Mouse (Mus musculus) frontal cortex, adult (tissue): ENCODE data around the gene Gdnf.

Source experiments
- ATAC-seq: cut with Nextera tagmentation; 2 replicates; pipeline ENCODE4 v1.9.2; 2017; ENCODE audit warnings: mild to moderate bottlenecking, moderate library complexity, mixed read lengths; ENCODE audit not compliant: low TSS enrichment

The Gdnf gene

GRCm38 (mm10) chr15:7810556-7811252, at the start of gene Gdnf:
Gdnf (plus strand) TSS chr15:7810846.
- 0 out of 2 replicates have a peak, but pooled peaks have one; percentile 18 for ATAC-seq

GRCm38 (mm10) chr15:7767166-7767565, 43.5 kb upstream of the Gdnf start:
- no peak for ATAC-seq

GRCm38 (mm10) chr15:7772983-7773382, 37.7 kb upstream of the Gdnf start:
- ATAC-seq, result no peak

GRCm38 (mm10) chr15:7781517-7781916, 29.1 kb upstream of the Gdnf start:
- no peak for ATAC-seq

- no peak for ATAC-seq
Measured at GRCm38 (mm10) chr15:7809841-7810391, 730 bp upstream of the Gdnf start.

- ATAC-seq, result no peak
Measured at GRCm38 (mm10) chr15:7811253-7811625, 593 bp downstream of the Gdnf start.

GRCm38 (mm10) chr15:7811856-7812733, 1.4 kb downstream of the Gdnf start:
- no peak for ATAC-seq

GRCm38 (mm10) chr15:7812872-7813530, 2.4 kb downstream of the Gdnf start:
- ATAC-seq, result peak; percentile 75

- ATAC-seq, result peak; percentile 51
Measured at GRCm38 (mm10) chr15:7813531-7814370, 3.1 kb downstream of the Gdnf start.

GRCm38 (mm10) chr15:7814371-7814680, 3.7 kb downstream of the Gdnf start:
- no peak for ATAC-seq

- no peak for ATAC-seq
Measured at GRCm38 (mm10) chr15:7814917-7815316, 4.3 kb downstream of the Gdnf start.

GRCm38 (mm10) chr15:7815521-7815944, 4.9 kb downstream of the Gdnf start:
- no peak for ATAC-seq

- ATAC-seq, result no peak
Measured at GRCm38 (mm10) chr15:7823886-7824285, 13.2 kb downstream of the Gdnf start.

- peak; percentile 55; the same call in 1 of the 2 replicates for ATAC-seq
Measured at GRCm38 (mm10) chr15:7825530-7825929, 14.9 kb downstream of the Gdnf start.

GRCm38 (mm10) chr15:7835404-7835803, 24.8 kb downstream of the Gdnf start:
- no peak for ATAC-seq

- no peak for ATAC-seq
Measured at GRCm38 (mm10) chr15:7838060-7838920, 27.6 kb downstream of the Gdnf start.

GRCm38 (mm10) chr15:7838921-7839309, 28.3 kb downstream of the Gdnf start:
- no peak; the same call in 1 of the 2 replicates for ATAC-seq

- ATAC-seq, result no peak
Measured at GRCm38 (mm10) chr15:7841664-7842063, 31.0 kb downstream of the Gdnf start.

GRCm38 (mm10) chr15:7842398-7842797, 31.8 kb downstream of the Gdnf start:
- ATAC-seq, result no peak

GRCm38 (mm10) chr15:7857418-7857817, 46.8 kb downstream of the Gdnf start:
- no peak for ATAC-seq
